Mouse (Mus musculus) myocyte (in vitro differentiated cells): Measurements from ENCODE around the gene Timp3.

ENCODE experiments used
- POLR2A ChIP-seq: IDR thresholded peaks from one replicate; pipeline ENCODE4 v1.6.1; 2011; ENCODE audit warnings: low read depth, mild to moderate bottlenecking, control low read depth, moderate library complexity; ENCODE audit not compliant: insufficient read length
- POLR2AphosphoS2 ChIP-seq: IDR thresholded peaks from one replicate; pipeline ENCODE4 v1.6.1; 2011; ENCODE audit warnings: low read depth, control low read depth; ENCODE audit not compliant: insufficient read length

- TF ChIP-seq POLR2A (no peak), POLR2AphosphoS2 (no peak)
Measured at GRCm38 (mm10) chr10:86330993-86331680, 31.0 kb downstream of the Timp3 start.
